Mouse (Mus musculus) hindlimb bud, embryonic 11.5 days (tissue): ENCODE measurements around the gene Gm28269.

Experiments used
- DNase-seq: peaks from one replicate; pipeline ENCODE4 v3.0.0-alpha.2; 2012; ENCODE audit warnings: low read depth, low spot score; ENCODE audit errors: extremely low spot score

Gene Gm28269

GRCm38 (mm10) chrX:21744997-21745396, at the start of gene Gm28269:
Gene Gm28269 (minus strand): TSS chrX:21745097.
- DNase-seq, result no peak

DNA sequence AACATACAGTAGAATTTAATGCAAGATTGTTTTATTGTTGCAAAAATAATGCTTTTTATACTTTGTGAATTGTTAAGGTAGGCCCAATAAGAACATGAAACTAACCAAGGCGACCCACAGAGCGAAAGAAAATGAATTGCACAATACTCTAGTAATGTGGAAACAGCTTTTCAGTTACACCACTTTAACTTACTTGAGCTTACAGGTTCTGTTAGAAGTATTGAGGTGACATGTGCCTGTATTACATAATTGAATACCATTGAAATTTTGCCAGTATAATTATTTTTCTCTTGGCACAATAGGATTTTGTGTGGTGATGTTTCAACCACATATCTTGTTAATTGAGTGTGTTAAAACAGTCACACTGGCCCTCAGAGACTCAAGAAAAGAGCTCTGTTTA, 28.0 kb downstream of the Gm28269 start:
- DNase-seq, result no peak

- no peak for DNase-seq
Observed at GRCm38 (mm10) chrX:21715293-21715692, 29.6 kb downstream of the Gm28269 start.

GRCm38 (mm10) chrX:21714829-21715228, 30.1 kb downstream of the Gm28269 start, which contains the start of gene Slc6a14:
Gene Slc6a14 (plus strand): TSS chrX:21714896.
- no peak for DNase-seq

- DNase-seq, result no peak
Observed at GRCm38 (mm10) chrX:21704470-21704869, 40.4 kb downstream of the Gm28269 start.

GRCm38 (mm10) chrX:21701646-21702045, 43.3 kb downstream of the Gm28269 start:
- DNase-seq, result no peak

- no peak for DNase-seq
Observed at GRCm38 (mm10) chrX:21695687-21696086, 49.2 kb downstream of the Gm28269 start.

DNA sequence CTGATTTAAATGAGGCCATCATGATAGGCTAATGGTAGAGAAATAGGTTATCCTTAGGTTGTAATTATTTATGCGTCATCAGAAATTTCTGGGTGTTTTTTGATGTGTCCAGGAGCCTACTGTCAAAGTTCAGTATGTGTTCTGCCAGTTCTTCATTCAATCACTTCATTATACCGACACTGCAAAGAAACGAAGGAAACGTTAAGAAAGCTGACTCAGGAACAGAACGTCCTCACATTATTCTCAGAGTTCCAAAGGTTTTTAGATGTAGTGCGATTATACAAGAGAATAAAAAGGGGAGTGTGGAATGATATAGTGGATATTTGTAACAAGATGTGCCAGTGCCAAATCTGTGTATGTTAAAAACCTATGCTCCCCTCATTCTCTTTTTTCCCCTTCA, 49.7 kb downstream of the Gm28269 start:
- DNase-seq, result no peak
